Mouse (Mus musculus): Measurements from ENCODE around the gene Tmem135.

- TF ChIP-seq CTCF (IDR thresholded peaks at IDR 0.05) = no peak
- TF ChIP-seq EP300 (IDR thresholded peaks at IDR 0.05) = no peak
These were observed 76.3 kb downstream of the Tmem135 start for GRCm38 (mm10) chr7:89327731-89328130.
